Mouse (Mus musculus): ENCODE measurements around the gene Zfp808. TPM values are rescaled to one million over a fixed set of nuclear protein-coding genes. Genes with fewer than 3 reads are reported as not detected.
A peak's percentile ranks its signal among the peaks of the same experiment; 100 is the strongest.
"Not testable (repeated sequence)": the region's sequence is repeated elsewhere in the genome, so short reads cannot be mapped to it uniquely, and the experiment has no call there.

Gene Zfp808
- 1 to 10 TPM; 1.7 to 3.9 TPM for total RNA-seq (2021)
- long read RNA-seq, experiment 1: 0 reads
- long read RNA-seq, experiment 2, partial matches to known transcripts: 0 of 3 reads
- long read RNA-seq, experiment 2, other reads (novel, unspliced or antisense): 2 of 3 reads

GRCm38 (mm10) chr13:62129432-62130171, at the start of gene Zfp808:
Gene Zfp808, plus strand, starts transcription at chr13:62129886.
- DNase-seq: peak; percentile 14

- not testable (repeated sequence) for DNase-seq
Measured at GRCm38 (mm10) chr13:62098786-62099185, 30.9 kb upstream of the Zfp808 start.

- not testable (repeated sequence) for DNase-seq
Measured at GRCm38 (mm10) chr13:62099454-62099853, 30.2 kb upstream of the Zfp808 start.

- DNase-seq: not testable (repeated sequence)
Measured at GRCm38 (mm10) chr13:62102368-62102767, 27.3 kb upstream of the Zfp808 start.

- DNase-seq: not testable (repeated sequence)
Measured at GRCm38 (mm10) chr13:62115861-62116260, 13.8 kb upstream of the Zfp808 start.

GRCm38 (mm10) chr13:62121578-62121977, 8.1 kb upstream of the Zfp808 start:
- DNase-seq: not testable (repeated sequence)

- not testable (repeated sequence) for DNase-seq
Measured at GRCm38 (mm10) chr13:62181835-62182755, 52.4 kb downstream of the Zfp808 start.

GRCm38 (mm10) chr13:62245264-62245663, 115.6 kb downstream of the Zfp808 start:
- no peak for DNase-seq

- DNase-seq: not testable (repeated sequence)
Measured at GRCm38 (mm10) chr13:62255226-62255625, 125.5 kb downstream of the Zfp808 start.

- DNase-seq: no peak
Measured at GRCm38 (mm10) chr13:62263392-62263791, 133.7 kb downstream of the Zfp808 start.
